Mouse (Mus musculus): ENCODE data around the gene Zfp672. TPM values are rescaled to one million over a fixed set of nuclear protein-coding genes. Genes with fewer than 3 reads are reported as not detected.
A peak's percentile ranks its signal among the peaks of the same experiment; 100 is the strongest.

The Zfp672 gene
- polyA plus RNA-seq, 1 experiment from 2014 or later = 44.4 TPM

- no peak for DNase-seq
- Histone ChIP-seq H3K9me3 (ENCODE audit: low read length) (no peaks in the 10 kb centered on the region), H3K4me3 (ENCODE audit: low read depth, low read length) (no peak overlapping the region), H3K27ac (ENCODE audit: low read depth) (no peak overlapping the region), H3K27me3 (ENCODE audit: insufficient read depth, low read length) (no peaks in the 10 kb centered on the region), H3K9ac (replicated peaks) (no peak overlapping the region), H3K4me1 (ENCODE audit: insufficient read depth) (no peaks in the 10 kb centered on the region), H3K36me3 (replicated peaks; ENCODE audit: insufficient read depth, low read length) (no peaks in the 10 kb centered on the region), H3K4me2 (ENCODE audit: low read depth, low read length) (no peak overlapping the region)
- ATAC-seq = no peak
- WGBS (ENCODE audit: insufficient replicate concordance) = 59% methylated on average over 5 of the region's 5 CpGs
- no peak for TF ChIP-seq EP300 (IDR thresholded peaks at IDR 0.05; ENCODE audit: low read depth)
- TF ChIP-seq CTCF (IDR thresholded peaks at IDR 0.05; ENCODE audit: low read depth) = no peak
Observed at GRCm38 (mm10) chr11:58282518-58282917, 47.6 kb downstream of the Zfp672 start.

GRCm38 (mm10) chr11:58281970-58282496 lies 48.1 kb downstream of the Zfp672 start:
- Histone ChIP-seq H3K4me3 (ENCODE audit: low read depth, low read length) (no peak overlapping the region), H3K9me3 (ENCODE audit: low read length) (no peaks in the 10 kb centered on the region), H3K4me2 (ENCODE audit: low read depth, low read length) (0 out of 2 replicates have a peak overlapping the region, but pooled peaks have one; percentile 26), H3K4me1 (ENCODE audit: insufficient read depth) (no peaks in the 10 kb centered on the region), H3K9ac (replicated peaks) (no peak overlapping the region), H3K27me3 (ENCODE audit: insufficient read depth, low read length) (no peaks in the 10 kb centered on the region), H3K36me3 (replicated peaks; ENCODE audit: insufficient read depth, low read length) (no peaks in the 10 kb centered on the region), H3K27ac (ENCODE audit: low read depth) (no peak overlapping the region)
- no peak for TF ChIP-seq EP300 (IDR thresholded peaks at IDR 0.05; ENCODE audit: low read depth)
- no peak for TF ChIP-seq CTCF (IDR thresholded peaks at IDR 0.05; ENCODE audit: low read depth)
- no peak for ATAC-seq
- WGBS (ENCODE audit: insufficient replicate concordance) = 69% methylated on average over 13 of the region's 13 CpGs
- DNase-seq = no peak

- Histone ChIP-seq H3K36me3 (replicated peaks; ENCODE audit: insufficient read depth, low read length) (no peaks in the 10 kb centered on the region), H3K9ac (replicated peaks) (no peak overlapping the region), H3K27ac (ENCODE audit: low read depth) (no peak overlapping the region), H3K4me2 (ENCODE audit: low read depth, low read length) (peak overlapping the region; percentile 15; the same call in 1 of the 2 replicates), H3K4me1 (ENCODE audit: insufficient read depth) (peaks cover 5% of the 10 kb centered on the region), H3K9me3 (ENCODE audit: low read length) (no peaks in the 10 kb centered on the region), H3K27me3 (ENCODE audit: insufficient read depth, low read length) (no peaks in the 10 kb centered on the region), H3K4me3 (ENCODE audit: low read depth, low read length) (peak overlapping the region; percentile 8)
- ATAC-seq (no peak), DNase-seq (no peak)
- 15% methylated on average over 4 of the region's 4 CpGs for WGBS (ENCODE audit: insufficient replicate concordance)
- no peak for TF ChIP-seq EP300 (IDR thresholded peaks at IDR 0.05; ENCODE audit: low read depth)
- no peak for TF ChIP-seq CTCF (IDR thresholded peaks at IDR 0.05; ENCODE audit: low read depth)
Observed at GRCm38 (mm10) chr11:58275756-58276155, 54.4 kb downstream of the Zfp672 start.

- H3K27ac ChIP-seq (ENCODE audit: low read depth) = peak within 1 kb of the TSS; percentile 60; the same call in 1 of the 2 replicates
- WGBS (ENCODE audit: insufficient replicate concordance) = 35% methylated on average over 2 of the region's 2 CpGs
- 0 out of 2 replicates have a peak within 1 kb of the TSS, but pooled peaks have one; percentile 5 for H3K9ac ChIP-seq (replicated peaks)
- ATAC-seq (peak; percentile 91), DNase-seq (peak; percentile 68)
- H3K9me3 ChIP-seq (ENCODE audit: low read length) = no peaks in the 10 kb centered on the region
- peak within 1 kb of the TSS; percentile 38; the same call in 1 of the 2 replicates for H3K4me2 ChIP-seq (ENCODE audit: low read depth, low read length)
- H3K27me3 ChIP-seq (ENCODE audit: insufficient read depth, low read length) = no peaks in the 10 kb centered on the region
- no peaks in the 10 kb centered on the region for H3K36me3 ChIP-seq (replicated peaks; ENCODE audit: insufficient read depth, low read length)
- no peak for TF ChIP-seq EP300 (IDR thresholded peaks at IDR 0.05; ENCODE audit: low read depth)
- no peak for TF ChIP-seq CTCF (IDR thresholded peaks at IDR 0.05; ENCODE audit: low read depth)
- peak within 1 kb of the TSS; percentile 32 for H3K4me3 ChIP-seq (ENCODE audit: low read depth, low read length)
- peaks cover 5% of the 10 kb centered on the region for H3K4me1 ChIP-seq (ENCODE audit: insufficient read depth)
Observed at GRCm38 (mm10) chr11:58274572-58274971, 55.6 kb downstream of the Zfp672 start, which contains the start of gene 4930438A08Rik. Gene 4930438A08Rik (plus strand): TSS chr11:58274799.

- peak; percentile 85 for ATAC-seq
- 0 out of 2 replicates have a peak, but pooled peaks have one; percentile 4 for TF ChIP-seq CTCF (IDR thresholded peaks at IDR 0.05; ENCODE audit: low read depth)
- no peak for TF ChIP-seq EP300 (IDR thresholded peaks at IDR 0.05; ENCODE audit: low read depth)
- Histone ChIP-seq H3K27ac (ENCODE audit: low read depth) (no peak overlapping the region), H3K4me2 (ENCODE audit: low read depth, low read length) (no peak overlapping the region), H3K9ac (replicated peaks) (no peak overlapping the region), H3K9me3 (ENCODE audit: low read length) (no peaks in the 10 kb centered on the region), H3K27me3 (ENCODE audit: insufficient read depth, low read length) (no peaks in the 10 kb centered on the region), H3K4me3 (ENCODE audit: low read depth, low read length) (no peak overlapping the region), H3K36me3 (replicated peaks; ENCODE audit: insufficient read depth, low read length) (no peaks in the 10 kb centered on the region), H3K4me1 (ENCODE audit: insufficient read depth) (no peaks in the 10 kb centered on the region)
- DNase-seq = no peak
- WGBS (ENCODE audit: insufficient replicate concordance) = 65% methylated on average over 3 of the region's 3 CpGs
Observed at GRCm38 (mm10) chr11:58268285-58268684, 61.9 kb downstream of the Zfp672 start.

Other genes starting within 250 kb of the Zfp672 start
- not detected in 2 replicates for gene Gm12248, start 237.2 kb downstream of the Zfp672 start, polyA plus RNA-seq (2015; fragmentation: Nextera tagmentation; extraction: Ambion mirVana)
- gene Cnot8, start 226.2 kb downstream of the Zfp672 start, polyA plus RNA-seq (2015; fragmentation: Nextera tagmentation; extraction: Ambion mirVana) = 24.3 and 26.2 TPM in 2 replicates
- 4.2 and 5.3 TPM in 2 replicates for gene Gemin5, start 161.8 kb downstream of the Zfp672 start, polyA plus RNA-seq (2015; fragmentation: Nextera tagmentation; extraction: Ambion mirVana)
- gene Mrpl22, start 158.7 kb downstream of the Zfp672 start, polyA plus RNA-seq (2015; fragmentation: Nextera tagmentation; extraction: Ambion mirVana) = 87.7 and 87.9 TPM in 2 replicates
- gene Igtp, start 130.8 kb downstream of the Zfp672 start, polyA plus RNA-seq (2015; fragmentation: Nextera tagmentation; extraction: Ambion mirVana) = 42.4 and 43.7 TPM in 2 replicates
- gene Irgm2, start 130.7 kb downstream of the Zfp672 start, polyA plus RNA-seq (2015; fragmentation: Nextera tagmentation; extraction: Ambion mirVana) = 17.2 and 18.2 TPM in 2 replicates
- 4.9 and 7.0 TPM in 2 replicates for gene 4930438A08Rik, start 55.5 kb downstream of the Zfp672 start, polyA plus RNA-seq (2015; fragmentation: Nextera tagmentation; extraction: Ambion mirVana)
- gene Zfp692, start 23.3 kb downstream of the Zfp672 start, polyA plus RNA-seq (2015; fragmentation: Nextera tagmentation; extraction: Ambion mirVana) = 3.3 and 4.0 TPM in 2 replicates
- 10.5 and 11.0 TPM in 2 replicates for gene Sh3bp5l, start 385 bp upstream of the Zfp672 start, polyA plus RNA-seq (2015; fragmentation: Nextera tagmentation; extraction: Ambion mirVana)
- gene Lypd8, start 48.7 kb upstream of the Zfp672 start, polyA plus RNA-seq (2015; fragmentation: Nextera tagmentation; extraction: Ambion mirVana) = not detected in 2 replicates
- not detected in 2 replicates for gene 1810065E05Rik, start 90.8 kb upstream of the Zfp672 start, polyA plus RNA-seq (2015; fragmentation: Nextera tagmentation; extraction: Ambion mirVana)
- gene Gm12253, start 102.2 kb upstream of the Zfp672 start, polyA plus RNA-seq (2015; fragmentation: Nextera tagmentation; extraction: Ambion mirVana) = not detected in 2 replicates
- not detected in 2 replicates for gene Lypd9, start 122.6 kb upstream of the Zfp672 start, polyA plus RNA-seq (2015; fragmentation: Nextera tagmentation; extraction: Ambion mirVana)
- gene Olfr30, start 131.9 kb upstream of the Zfp672 start, polyA plus RNA-seq (2015; fragmentation: Nextera tagmentation; extraction: Ambion mirVana) = not detected in 2 replicates
- gene Olfr332, start 162.2 kb upstream of the Zfp672 start, polyA plus RNA-seq (2015; fragmentation: Nextera tagmentation; extraction: Ambion mirVana) = not detected in 2 replicates
- not detected in 2 replicates for gene Olfr331, start 172.2 kb upstream of the Zfp672 start, polyA plus RNA-seq (2015; fragmentation: Nextera tagmentation; extraction: Ambion mirVana)
- gene Olfr330, start 204.5 kb upstream of the Zfp672 start, polyA plus RNA-seq (2015; fragmentation: Nextera tagmentation; extraction: Ambion mirVana) = not detected in 2 replicates
- gene Olfr329-ps, start 216.1 kb upstream of the Zfp672 start, polyA plus RNA-seq (2015; fragmentation: Nextera tagmentation; extraction: Ambion mirVana) = not detected in 2 replicates
- gene Olfr328, start 225.3 kb upstream of the Zfp672 start, polyA plus RNA-seq (2015; fragmentation: Nextera tagmentation; extraction: Ambion mirVana) = not detected in 2 replicates
- not detected in 2 replicates for gene Olfr224, start 240.2 kb upstream of the Zfp672 start, polyA plus RNA-seq (2015; fragmentation: Nextera tagmentation; extraction: Ambion mirVana)
- gene Olfr325, start 247.4 kb upstream of the Zfp672 start, polyA plus RNA-seq (2015; fragmentation: Nextera tagmentation; extraction: Ambion mirVana) = not detected in 2 replicates